Mouse (Mus musculus) megakaryocyte, embryonic 14.5 days (primary cell): ENCODE data around the gene Limk1.

ENCODE experiments used
- FLI1 ChIP-seq: IDR thresholded peaks from 2 replicates; pipeline ENCODE4 v1.6.1; 2012; ENCODE audit warnings: low read length, inconsistent platforms, mixed read lengths
- GATA1 ChIP-seq: IDR thresholded peaks from 3 replicates; pipeline ENCODE4 v1.6.1; 2012; ENCODE audit warnings: mixed read lengths, low read length, inconsistent platforms, borderline replicate concordance

DNA sequence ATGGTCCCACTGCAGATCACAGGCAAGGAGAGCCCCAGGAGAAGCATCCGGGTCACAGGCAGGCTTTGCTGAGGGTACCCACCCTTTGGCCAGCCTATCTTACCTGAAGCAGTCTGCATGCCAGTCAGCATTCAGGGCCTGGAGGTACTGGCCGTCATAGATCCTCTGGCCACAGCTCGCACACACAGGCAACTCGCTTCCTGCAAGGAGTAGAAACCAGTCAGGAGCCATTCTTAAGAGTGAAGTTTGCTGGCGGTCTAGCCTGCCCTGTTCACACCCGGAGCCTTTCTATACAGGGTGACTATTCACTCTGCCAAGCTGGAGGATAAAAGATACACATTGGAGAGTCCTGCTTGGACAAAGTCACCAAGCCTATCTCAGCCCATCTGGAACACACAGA, 1.9 kb downstream of the Limk1 start:
- TF ChIP-seq GATA1 (no peak), FLI1 (no peak)
